Mouse (Mus musculus): ENCODE data around the gene Abcg4. TPM values are rescaled to one million over a fixed set of nuclear protein-coding genes. Genes with fewer than 3 reads are reported as not detected.

Gene Abcg4
- polyA plus RNA-seq, 1 experiment from 2014 or later = 2.8 TPM

DNA sequence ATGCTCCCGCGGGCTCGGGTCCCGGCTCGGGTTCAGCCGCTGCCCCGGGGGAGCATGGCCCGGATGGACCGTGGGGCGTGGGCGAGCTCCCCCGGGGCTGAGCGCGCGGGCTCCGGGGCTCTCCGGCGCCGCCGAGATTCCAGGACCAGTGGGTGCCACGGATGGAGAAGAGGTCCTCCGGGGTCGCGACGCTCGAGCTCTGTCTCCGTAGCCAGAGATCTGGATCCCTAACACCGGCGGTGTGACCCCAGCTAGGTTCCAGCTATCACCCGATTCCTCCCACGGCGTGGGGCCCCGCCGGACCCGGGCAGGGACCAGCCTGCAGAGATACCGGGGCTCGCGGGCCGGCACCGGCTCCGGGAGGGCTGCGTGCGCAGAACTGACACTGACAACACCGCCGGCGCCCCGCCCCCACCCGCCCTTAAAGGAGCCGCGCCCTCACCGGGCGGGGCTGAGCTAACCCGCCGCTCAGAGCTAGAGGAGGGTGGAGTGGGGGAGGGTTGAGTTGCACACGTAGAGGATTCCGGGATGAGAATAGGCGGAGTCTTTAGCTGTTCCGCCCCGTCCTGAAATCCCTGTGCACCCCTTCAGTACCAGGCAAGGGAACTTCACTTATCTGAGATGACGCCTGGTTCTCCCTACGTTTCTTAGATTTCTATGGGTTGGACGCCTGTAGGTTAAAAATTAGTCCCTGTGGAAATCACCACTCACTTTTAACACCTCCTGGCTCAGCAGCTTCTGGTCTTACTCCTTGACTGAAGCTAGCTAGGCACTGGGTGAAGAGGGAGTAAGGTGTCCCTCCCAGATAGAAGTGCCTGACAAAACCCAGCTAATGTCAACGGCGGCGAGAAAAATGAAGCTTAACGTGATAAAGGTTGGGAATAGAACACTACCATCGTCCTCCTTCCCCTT, 31.7 kb upstream of the Abcg4 start, which contains the start of gene C2cd2l:
C2cd2l (minus strand) TSS at position 399 of the 912 bp plus-strand sequence.
- peak; percentile 97 for ATAC-seq (ENCODE audit: low FRiP score, low TSS enrichment)
- peaks cover 27% of the 10 kb centered on the region for H3K4me1 ChIP-seq (ENCODE audit: insufficient read depth, low read length)
- peak within 1 kb of the TSS; percentile 93 for H3K4me2 ChIP-seq (replicated peaks; ENCODE audit: low read depth, low read length)
- no peaks in the 10 kb centered on the region for H3K27me3 ChIP-seq (ENCODE audit: insufficient read depth, low read length)
- peak within 1 kb of the TSS; percentile 87 for H3K4me3 ChIP-seq (ENCODE audit: low read length)
- H3K9ac ChIP-seq (replicated peaks; ENCODE audit: low read length) = peak within 1 kb of the TSS; percentile 86
- no peaks in the 10 kb centered on the region for H3K9me3 ChIP-seq (ENCODE audit: low read length)
- H3K36me3 ChIP-seq (ENCODE audit: insufficient read depth, low read length) = peaks cover 17% of the 10 kb centered on the region
- under 1% methylated on average over 67 of the region's 67 CpGs for WGBS
- H3K27ac ChIP-seq (ENCODE audit: low read length) = peak within 1 kb of the TSS; percentile 60

DNA sequence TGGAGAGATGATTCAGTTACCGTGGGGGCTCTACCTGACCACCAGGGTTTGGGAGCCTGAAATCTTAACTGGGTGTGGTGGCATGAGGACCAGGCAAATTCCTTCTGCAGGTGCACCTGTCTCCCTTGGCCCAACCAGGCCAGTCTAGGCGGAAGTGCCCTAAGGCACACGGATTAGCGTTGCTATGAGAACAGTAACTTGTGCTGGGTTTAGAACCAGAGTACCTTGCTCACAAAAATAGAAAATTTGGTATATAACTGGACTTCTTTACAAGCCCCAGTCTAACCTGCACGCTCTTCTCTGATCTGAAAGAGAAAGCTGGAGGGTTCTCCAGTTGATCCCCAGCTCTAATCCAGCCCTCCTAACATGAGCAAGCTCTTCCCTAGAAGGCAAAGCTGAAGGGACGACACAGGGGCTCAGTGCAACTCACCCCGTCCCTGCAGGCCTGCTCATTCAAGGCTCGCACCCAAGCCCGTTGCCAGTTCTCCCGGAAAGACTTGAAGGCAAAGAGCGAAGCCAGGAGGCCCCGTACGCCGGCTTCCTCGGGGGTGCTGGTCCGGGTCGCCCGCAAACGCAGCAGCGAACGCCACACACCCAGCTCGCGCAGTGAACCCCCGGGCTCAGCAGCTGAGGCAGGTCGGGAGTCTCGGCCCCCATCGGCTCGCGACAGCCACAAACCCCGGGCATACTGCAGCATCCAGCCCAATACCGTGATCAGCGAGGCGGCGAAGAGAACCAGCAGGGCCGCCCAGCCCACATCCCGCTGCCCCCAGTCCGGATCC, 30.9 kb upstream of the Abcg4 start:
- H3K27ac ChIP-seq (ENCODE audit: low read length) = peak overlapping the region; percentile 60; the same call in 1 of the 2 replicates
- peak overlapping the region; percentile 87 for H3K4me3 ChIP-seq (ENCODE audit: low read length)
- peaks cover 27% of the 10 kb centered on the region for H3K4me1 ChIP-seq (ENCODE audit: insufficient read depth, low read length)
- peaks cover 26% of the 10 kb centered on the region for H3K36me3 ChIP-seq (ENCODE audit: insufficient read depth, low read length)
- H3K9me3 ChIP-seq (ENCODE audit: low read length) = no peaks in the 10 kb centered on the region
- H3K27me3 ChIP-seq (ENCODE audit: insufficient read depth, low read length) = no peaks in the 10 kb centered on the region
- peak overlapping the region; percentile 93 for H3K4me2 ChIP-seq (replicated peaks; ENCODE audit: low read depth, low read length)
- 2% methylated on average over 37 of the region's 37 CpGs for WGBS
- ATAC-seq (ENCODE audit: low FRiP score, low TSS enrichment) = peak; percentile 7
- peak overlapping the region; percentile 86 for H3K9ac ChIP-seq (replicated peaks; ENCODE audit: low read length)

DNA sequence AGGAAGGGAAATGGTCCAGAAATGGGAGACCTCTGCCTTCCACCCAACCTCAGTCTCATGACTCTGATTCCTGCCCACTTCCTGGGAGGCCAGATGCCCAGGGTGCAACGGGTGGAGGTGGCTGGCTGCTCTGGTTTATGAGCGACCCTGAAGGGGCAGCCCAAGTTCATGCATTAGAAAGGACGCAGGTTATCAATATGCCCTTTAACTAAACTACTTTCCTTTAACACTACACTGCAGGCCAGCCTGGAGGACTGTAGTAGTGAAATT, 30.3 kb upstream of the Abcg4 start:
- peak overlapping the region; percentile 60; the same call in 1 of the 2 replicates for H3K27ac ChIP-seq (ENCODE audit: low read length)
- no peaks in the 10 kb centered on the region for H3K27me3 ChIP-seq (ENCODE audit: insufficient read depth, low read length)
- peaks cover 27% of the 10 kb centered on the region for H3K4me1 ChIP-seq (ENCODE audit: insufficient read depth, low read length)
- H3K4me2 ChIP-seq (replicated peaks; ENCODE audit: low read depth, low read length) = peak overlapping the region; percentile 93
- H3K4me3 ChIP-seq (ENCODE audit: low read length) = peak overlapping the region; percentile 87
- H3K9me3 ChIP-seq (ENCODE audit: low read length) = no peaks in the 10 kb centered on the region
- ATAC-seq (ENCODE audit: low FRiP score, low TSS enrichment) = no peak
- H3K9ac ChIP-seq (replicated peaks; ENCODE audit: low read length) = peak overlapping the region; percentile 86
- WGBS = 31% methylated on average over 3 of the region's 3 CpGs
- peaks cover 31% of the 10 kb centered on the region for H3K36me3 ChIP-seq (ENCODE audit: insufficient read depth, low read length)

DNA sequence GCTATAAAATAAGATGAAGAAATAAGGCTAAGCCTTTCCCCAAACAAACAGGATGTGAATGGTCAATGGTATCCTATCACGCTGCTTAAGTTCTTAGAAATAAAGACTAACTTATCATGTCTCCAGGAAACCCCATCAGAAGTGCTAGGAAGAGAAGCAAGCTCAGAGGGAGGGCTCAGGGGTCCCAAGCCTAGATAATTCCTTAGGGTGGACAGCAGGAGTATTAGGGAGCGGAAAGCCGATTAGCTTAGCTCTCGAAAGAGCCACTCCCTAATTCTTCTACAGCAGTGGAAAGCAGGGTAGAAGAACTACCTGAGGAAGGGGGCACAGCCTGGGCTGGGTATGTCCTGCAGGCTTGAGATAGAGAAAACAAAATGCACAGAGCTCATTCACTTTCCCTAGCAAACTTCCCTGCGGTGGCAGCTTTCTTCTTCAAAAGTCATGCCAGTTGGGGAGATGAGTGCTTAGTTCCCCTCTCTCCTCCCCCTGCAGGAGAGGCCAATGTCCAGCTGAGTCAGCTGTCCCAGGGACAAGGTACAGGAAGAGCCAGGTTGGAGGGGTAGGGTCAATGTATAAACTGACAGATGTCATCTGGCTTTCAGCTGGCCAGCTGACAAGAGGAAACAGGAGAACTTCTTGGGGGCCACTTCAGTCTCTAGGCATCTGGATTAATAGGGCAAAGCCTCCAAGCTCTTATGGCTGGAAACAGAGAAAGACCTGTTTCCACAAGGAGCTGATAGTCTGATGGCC, 29.8 kb upstream of the Abcg4 start:
- Histone ChIP-seq H3K27me3 (ENCODE audit: insufficient read depth, low read length) (no peaks in the 10 kb centered on the region), H3K36me3 (ENCODE audit: insufficient read depth, low read length) (peaks cover 36% of the 10 kb centered on the region), H3K4me3 (ENCODE audit: low read length) (peak overlapping the region; percentile 87), H3K27ac (ENCODE audit: low read length) (peak overlapping the region; percentile 60; the same call in 1 of the 2 replicates), H3K9me3 (ENCODE audit: low read length) (no peaks in the 10 kb centered on the region), H3K4me1 (ENCODE audit: insufficient read depth, low read length) (peaks cover 27% of the 10 kb centered on the region), H3K9ac (replicated peaks; ENCODE audit: low read length) (peak overlapping the region; percentile 86; the same call in 1 of the 2 replicates), H3K4me2 (replicated peaks; ENCODE audit: low read depth, low read length) (peak overlapping the region; percentile 93)
- 58% methylated on average over 5 of the region's 5 CpGs for WGBS
- no peak for ATAC-seq (ENCODE audit: low FRiP score, low TSS enrichment)

DNA sequence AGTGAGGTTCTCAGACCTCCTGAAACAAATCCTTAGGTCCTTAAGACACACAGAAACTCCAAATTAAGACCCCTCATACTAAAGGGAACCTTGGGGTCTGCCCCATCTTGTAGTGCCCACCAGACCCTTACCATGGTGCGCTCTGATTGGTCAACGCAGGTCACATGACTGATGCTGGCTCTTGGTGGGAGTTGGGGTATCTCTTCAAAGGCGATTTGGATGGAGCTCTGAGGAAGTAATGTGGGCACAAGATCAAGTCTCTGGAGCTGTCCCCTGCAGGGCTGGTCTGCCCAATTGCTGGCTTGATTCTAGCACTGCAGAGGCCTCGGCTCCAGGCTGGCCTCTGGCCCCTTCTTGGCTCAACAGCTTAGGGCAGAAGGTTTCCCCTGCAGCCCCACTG, 29.0 kb upstream of the Abcg4 start:
- Histone ChIP-seq H3K4me2 (replicated peaks; ENCODE audit: low read depth, low read length) (no peak overlapping the region), H3K9me3 (ENCODE audit: low read length) (no peaks in the 10 kb centered on the region), H3K36me3 (ENCODE audit: insufficient read depth, low read length) (peaks cover 42% of the 10 kb centered on the region), H3K4me1 (ENCODE audit: insufficient read depth, low read length) (peaks cover 27% of the 10 kb centered on the region), H3K27ac (ENCODE audit: low read length) (no peak overlapping the region), H3K9ac (replicated peaks; ENCODE audit: low read length) (no peak overlapping the region), H3K4me3 (ENCODE audit: low read length) (no peak overlapping the region; the same call in 1 of the 2 replicates), H3K27me3 (ENCODE audit: insufficient read depth, low read length) (no peaks in the 10 kb centered on the region)
- ATAC-seq (ENCODE audit: low FRiP score, low TSS enrichment) = no peak
- 74% methylated on average over 4 of the region's 4 CpGs for WGBS

DNA sequence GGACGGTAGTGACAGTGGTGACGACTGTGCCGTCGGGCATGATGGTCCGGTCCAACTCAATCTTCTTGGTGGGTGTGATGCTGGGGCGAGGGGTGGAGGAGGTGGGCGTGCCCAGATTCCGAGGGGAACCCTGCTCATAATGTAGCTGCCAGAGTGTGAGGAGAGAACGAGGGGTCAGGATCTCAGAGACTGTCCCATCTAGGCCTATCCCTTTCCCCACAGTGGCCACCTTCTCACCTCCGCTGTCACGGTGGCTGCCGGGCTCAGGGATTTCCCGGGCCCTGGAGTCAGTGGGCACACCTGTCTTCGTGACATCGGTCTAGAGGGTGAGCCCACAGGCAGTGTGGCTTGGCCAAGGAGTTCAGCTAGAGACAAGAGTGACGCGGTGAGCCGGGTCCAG, 26.5 kb upstream of the Abcg4 start:
- H3K9ac ChIP-seq (replicated peaks; ENCODE audit: low read length) = no peak overlapping the region
- no peak overlapping the region for H3K4me3 ChIP-seq (ENCODE audit: low read length)
- no peak overlapping the region for H3K4me2 ChIP-seq (replicated peaks; ENCODE audit: low read depth, low read length)

DNA sequence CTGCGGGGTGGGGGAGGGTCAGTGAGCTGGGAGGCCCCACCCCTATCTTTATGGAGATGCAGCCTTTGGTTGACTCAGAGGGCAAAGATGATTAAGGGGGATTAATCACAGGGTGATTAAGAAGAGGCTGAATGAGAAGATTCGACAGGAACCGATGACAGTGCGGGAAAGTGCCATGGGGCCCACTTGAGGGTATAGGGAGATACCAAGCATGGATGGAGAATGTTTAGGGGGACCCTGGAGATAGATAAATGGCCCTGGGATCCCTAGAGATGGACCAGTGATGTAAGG, 25.8 kb upstream of the Abcg4 start:
- Histone ChIP-seq H3K4me3 (ENCODE audit: low read length) (no peak overlapping the region), H3K4me2 (replicated peaks; ENCODE audit: low read depth, low read length) (no peak overlapping the region), H3K27me3 (ENCODE audit: insufficient read depth, low read length) (no peaks in the 10 kb centered on the region), H3K9me3 (ENCODE audit: low read length) (no peaks in the 10 kb centered on the region), H3K4me1 (ENCODE audit: insufficient read depth, low read length) (peaks cover 28% of the 10 kb centered on the region), H3K36me3 (ENCODE audit: insufficient read depth, low read length) (peaks cover 49% of the 10 kb centered on the region), H3K27ac (ENCODE audit: low read length) (no peak overlapping the region), H3K9ac (replicated peaks; ENCODE audit: low read length) (no peak overlapping the region)
- no peak for ATAC-seq (ENCODE audit: low FRiP score, low TSS enrichment)
- 82% methylated on average over 4 of the region's 4 CpGs for WGBS

More for the DNA sequence above, 26.5 kb upstream of the Abcg4 start:
- ATAC-seq (ENCODE audit: low FRiP score, low TSS enrichment) = no peak
- H3K9me3 ChIP-seq (ENCODE audit: low read length) = no peaks in the 10 kb centered on the region
- peaks cover 31% of the 10 kb centered on the region for H3K4me1 ChIP-seq (ENCODE audit: insufficient read depth, low read length)
- peaks cover 49% of the 10 kb centered on the region for H3K36me3 ChIP-seq (ENCODE audit: insufficient read depth, low read length)
- 91% methylated on average over 18 of the region's 18 CpGs for WGBS
- no peak overlapping the region for H3K27ac ChIP-seq (ENCODE audit: low read length)
- no peaks in the 10 kb centered on the region for H3K27me3 ChIP-seq (ENCODE audit: insufficient read depth, low read length)

DNA sequence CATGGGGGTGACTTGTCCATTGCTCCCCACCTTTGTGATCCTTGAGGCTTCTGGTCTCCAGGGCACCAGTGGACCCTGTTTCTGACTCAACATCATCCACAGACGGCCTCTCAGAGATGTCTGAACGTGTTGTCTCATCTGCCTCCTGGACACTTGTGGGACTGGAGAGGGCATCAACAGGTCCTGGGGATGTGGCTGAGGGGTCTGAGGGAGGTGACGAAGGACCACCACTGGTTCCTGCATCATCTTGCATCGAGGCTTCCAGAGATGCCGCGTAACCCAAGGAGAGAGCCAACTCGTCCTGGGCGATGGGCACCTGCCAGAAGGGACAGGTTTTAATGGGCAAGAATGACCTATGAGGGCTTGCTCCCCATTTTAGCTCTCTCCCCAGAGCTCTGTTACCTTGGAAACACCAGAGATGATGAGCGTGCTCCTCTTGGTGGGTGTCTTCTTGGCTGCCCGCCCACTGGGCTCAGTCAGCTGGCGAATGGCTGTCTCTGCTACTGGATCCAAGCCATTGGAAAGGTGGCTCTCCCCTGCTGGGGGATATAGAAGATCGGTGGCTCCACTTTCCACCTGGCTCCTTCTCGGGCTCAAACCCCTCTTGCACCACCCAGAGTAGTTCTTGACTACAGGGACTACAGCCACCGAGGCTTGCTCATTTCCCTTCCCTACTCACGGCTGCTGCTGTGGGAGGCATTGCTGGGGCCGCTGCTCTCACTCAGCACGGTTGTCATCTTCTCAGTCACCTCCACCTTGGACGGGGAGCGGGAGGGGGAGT, 25.3 kb upstream of the Abcg4 start:
- no peak overlapping the region for H3K27ac ChIP-seq (ENCODE audit: low read length)
- no peak overlapping the region for H3K4me3 ChIP-seq (ENCODE audit: low read length)
- WGBS = 83% methylated on average over 19 of the region's 19 CpGs
- peaks cover 49% of the 10 kb centered on the region for H3K36me3 ChIP-seq (ENCODE audit: insufficient read depth, low read length)
- no peaks in the 10 kb centered on the region for H3K9me3 ChIP-seq (ENCODE audit: low read length)
- no peak overlapping the region for H3K9ac ChIP-seq (replicated peaks; ENCODE audit: low read length)
- no peak overlapping the region for H3K4me2 ChIP-seq (replicated peaks; ENCODE audit: low read depth, low read length)
- no peak for ATAC-seq (ENCODE audit: low FRiP score, low TSS enrichment)
- no peaks in the 10 kb centered on the region for H3K27me3 ChIP-seq (ENCODE audit: insufficient read depth, low read length)
- peaks cover 23% of the 10 kb centered on the region for H3K4me1 ChIP-seq (ENCODE audit: insufficient read depth, low read length)
